Mouse (Mus musculus): Measurements from ENCODE around the gene Dlg2.

GRCm38 (mm10) chr7:90444206-90444605, 32.3 kb upstream of the Dlg2 start:
- no peak for TF ChIP-seq POLR2A (IDR thresholded peaks at IDR 0.05; ENCODE audit: borderline replicate concordance, extremely low read depth, insufficient read depth, insufficient read length, poor library complexity, severe bottlenecking)
- no peak for TF ChIP-seq CTCF (IDR thresholded peaks at IDR 0.05; ENCODE audit: borderline replicate concordance, extremely low read depth, insufficient read depth, insufficient read length)

Data from brain, embryonic 14.5 days (tissue).